Mouse (Mus musculus) hindbrain, postnatal 0 days (tissue): ENCODE measurements at regions not wholly inside any gene's neighbourhood (a gene's known extent, or its start where the extent isn't known, plus 50 kb on each side); places are given as distances from the start of the nearest gene placed in this dataset.

ENCODE experiments used
- ATAC-seq: fragments of 200-750 bp; cut with Nextera tagmentation; 2 replicates; pipeline ENCODE4 v1.8.0; 2017; ENCODE audit warnings: mild to moderate bottlenecking, moderate TSS enrichment, moderate library complexity
- DNase-seq: peaks from one replicate; pipeline ENCODE4 v3.0.0-alpha.2; 2015; ENCODE audit warnings: low spot score
- H3K27ac ChIP-seq: fragments of 300-500 bp; sonication (generic); 2 replicates; pipeline ENCODE4 v1.5.1; 2014; ENCODE audit warnings: mild to moderate bottlenecking
- H3K27me3 ChIP-seq: fragments of 300-500 bp; sonication (generic); 2 replicates; pipeline ENCODE4 v1.6.1; 2014; ENCODE audit warnings: low read length, mixed read lengths; ENCODE audit not compliant: insufficient read depth
- H3K36me3 ChIP-seq: fragments of 300-500 bp; sonication (generic); 2 replicates; pipeline ENCODE4 v1.6.1; 2014; ENCODE audit warnings: low read length, mixed read lengths; ENCODE audit not compliant: insufficient read depth
- H3K4me1 ChIP-seq: fragments of 300-500 bp; sonication (generic); 2 replicates; pipeline ENCODE4 v1.6.1; 2014; ENCODE audit warnings: antibody characterized with exemption, low read length, mixed read lengths; ENCODE audit not compliant: insufficient read depth
- H3K4me2 ChIP-seq: fragments of 300-500 bp; sonication (generic); 2 replicates; pipeline ENCODE4 v1.6.1; 2014; ENCODE audit warnings: low read depth, mild to moderate bottlenecking, low read length, moderate library complexity, mixed read lengths
- H3K4me3 ChIP-seq: fragments of 300-500 bp; sonication (generic); 2 replicates; pipeline ENCODE4 v1.5.1; 2014; ENCODE audit warnings: low read length
- H3K9ac ChIP-seq: fragments of 300-500 bp; sonication (generic); replicated peaks from 2 replicates; pipeline ENCODE4 v1.6.1; 2014; ENCODE audit warnings: mild to moderate bottlenecking, low read length, moderate library complexity, mixed read lengths
- H3K9me3 ChIP-seq: fragments of 300-500 bp; sonication (generic); 2 replicates; pipeline ENCODE4 v1.6.1; 2016; ENCODE audit warnings: low read length, mixed read lengths
- CTCF ChIP-seq: IDR thresholded peaks from 2 replicates; pipeline ENCODE4 v1.5.1; 2016; ENCODE audit warnings: antibody characterized with exemption, control low read depth, low read depth
- WGBS: fragments of 180-500 bp; shearing (Covaris S2); extraction: QIAGEN DNeasy Blood & Tissue Kit; methylation state at CpG from one replicate; pipeline ENCODE4 v1.1.7; 2014; 5-methylcytosine and 5-hydroxymethylcytosine counted together

DNA sequence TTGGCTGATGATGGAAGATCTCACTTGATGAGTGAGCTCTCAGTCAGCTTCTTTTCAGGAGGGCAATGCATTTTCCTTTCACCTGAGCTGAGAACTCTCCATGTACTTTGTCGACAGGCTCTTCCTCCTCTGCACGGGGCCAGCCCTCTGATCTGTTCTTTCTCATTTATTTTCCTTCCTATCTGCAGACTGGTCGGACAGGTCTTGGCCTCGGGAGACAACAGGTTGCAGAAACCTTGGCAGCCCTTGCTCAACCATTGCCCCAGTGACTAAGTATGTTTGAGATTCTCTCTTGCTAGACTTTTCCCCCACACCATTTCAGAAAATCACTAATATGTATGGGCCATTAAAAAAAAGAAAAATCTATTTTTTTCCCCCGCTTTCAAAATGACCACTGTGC is 53.7 kb upstream of the Jmy start:
- H3K4me3 ChIP-seq = no peak overlapping the region
- WGBS = 77% methylated on average over 5 of the region's 5 CpGs
- H3K4me1 ChIP-seq = no peaks in the 10 kb centered on the region
- no peak overlapping the region for H3K4me2 ChIP-seq
- no peak overlapping the region for H3K9ac ChIP-seq
- H3K27ac ChIP-seq = no peak overlapping the region
- TF ChIP-seq CTCF = no peak
- DNase-seq (no peak), ATAC-seq (no peak)
- no peaks in the 10 kb centered on the region for H3K36me3 ChIP-seq
- no peaks in the 10 kb centered on the region for H3K27me3 ChIP-seq
- H3K9me3 ChIP-seq = no peaks in the 10 kb centered on the region

DNA sequence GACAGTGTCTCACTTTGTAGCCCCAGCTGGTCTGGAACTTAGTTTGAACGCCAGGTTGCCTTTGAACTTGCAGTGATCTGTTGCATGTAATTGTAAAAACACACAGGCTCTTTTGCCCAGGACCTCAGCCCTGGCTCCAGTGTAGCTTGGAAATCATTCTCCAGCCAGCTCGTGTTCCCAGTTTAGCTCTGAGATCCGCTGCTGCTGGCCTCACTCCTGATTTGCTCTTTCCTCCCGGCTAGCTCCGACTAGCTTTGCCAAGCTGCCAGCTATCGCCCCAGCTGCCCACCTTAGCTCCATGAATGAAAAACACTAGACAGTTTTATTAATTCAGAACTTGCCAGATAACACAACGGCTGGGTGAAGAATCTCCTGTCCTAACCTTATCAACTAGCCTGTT is 50.7 kb upstream of the Jmy start:
- Histone ChIP-seq H3K4me2 (no peak overlapping the region), H3K4me1 (no peaks in the 10 kb centered on the region), H3K27me3 (no peaks in the 10 kb centered on the region), H3K27ac (no peak overlapping the region), H3K36me3 (no peaks in the 10 kb centered on the region), H3K4me3 (no peak overlapping the region), H3K9ac (no peak overlapping the region), H3K9me3 (no peaks in the 10 kb centered on the region)
- 69% methylated on average over 7 of the region's 7 CpGs for WGBS
- no peak for TF ChIP-seq CTCF
- ATAC-seq (no peak), DNase-seq (peak; percentile 5)
